Mouse (Mus musculus): ENCODE results near the gene Syngr3. TPM values are rescaled to one million over a fixed set of nuclear protein-coding genes. Genes with fewer than 3 reads are reported as not detected.

Gene Syngr3
- polyA plus RNA-seq, 1 experiment from 2014 or later = 0.31 TPM

- ATAC-seq (ENCODE audit: low read depth) (no peak), DNase-seq (no peak)
- no peak overlapping the region for H3K27ac ChIP-seq
- no peak overlapping the region for H3K4me3 ChIP-seq (replicated peaks)
- no peak overlapping the region for H3K9ac ChIP-seq
- peaks cover 25% of the 10 kb centered on the region for H3K4me1 ChIP-seq (replicated peaks)
- H3K27me3 ChIP-seq = peaks cover 12% of the 10 kb centered on the region
- WGBS (ENCODE audit: insufficient replicate concordance) = 71% methylated on average over 6 of the region's 6 CpGs
- no peaks in the 10 kb centered on the region for H3K9me3 ChIP-seq (replicated peaks)
- H3K4me2 ChIP-seq = no peak overlapping the region
- 0 out of 2 replicates have a peak, but pooled peaks cover 4% of the 10 kb centered on the region for H3K36me3 ChIP-seq
These were observed 46.9 kb downstream of the Syngr3 start for GRCm38 (mm10) chr17:24642791-24643343.

- no peak overlapping the region for H3K27ac ChIP-seq
- ATAC-seq (ENCODE audit: low read depth) = no peak
- no peak overlapping the region for H3K4me2 ChIP-seq
- H3K4me3 ChIP-seq (replicated peaks) = no peak overlapping the region
- 81% methylated on average over 14 of the region's 14 CpGs for WGBS (ENCODE audit: insufficient replicate concordance)
- peaks cover 31% of the 10 kb centered on the region for H3K4me1 ChIP-seq (replicated peaks)
- H3K36me3 ChIP-seq = 0 out of 2 replicates have a peak, but pooled peaks cover 4% of the 10 kb centered on the region
- no peaks in the 10 kb centered on the region for H3K9me3 ChIP-seq (replicated peaks)
- H3K9ac ChIP-seq = no peak overlapping the region
- DNase-seq = no peak
- peaks cover 2% of the 10 kb centered on the region; the same call in 1 of the 2 replicates for H3K27me3 ChIP-seq
These were observed 47.8 kb downstream of the Syngr3 start for GRCm38 (mm10) chr17:24641944-24642343.

- 88% methylated on average over 15 of the region's 15 CpGs for WGBS (ENCODE audit: insufficient replicate concordance)
- H3K4me2 ChIP-seq = no peak overlapping the region
- no peaks in the 10 kb centered on the region for H3K9me3 ChIP-seq (replicated peaks)
- H3K9ac ChIP-seq = no peak overlapping the region
- DNase-seq = no peak
- 0 out of 2 replicates have a peak, but pooled peaks cover 4% of the 10 kb centered on the region for H3K36me3 ChIP-seq
- no peak overlapping the region for H3K27ac ChIP-seq
- peaks cover 32% of the 10 kb centered on the region for H3K4me1 ChIP-seq (replicated peaks)
- no peak for ATAC-seq (ENCODE audit: low read depth)
- H3K4me3 ChIP-seq (replicated peaks) = no peak overlapping the region
- H3K27me3 ChIP-seq = no peaks in the 10 kb centered on the region
These were observed 49.2 kb downstream of the Syngr3 start for GRCm38 (mm10) chr17:24640581-24640980.

GRCm38 (mm10) chr17:24640119-24640518, 49.6 kb downstream of the Syngr3 start:
- peaks cover 28% of the 10 kb centered on the region for H3K4me1 ChIP-seq (replicated peaks)
- 76% methylated on average over 7 of the region's 7 CpGs for WGBS (ENCODE audit: insufficient replicate concordance)
- no peak overlapping the region for H3K27ac ChIP-seq
- H3K4me2 ChIP-seq = no peak overlapping the region
- 0 out of 2 replicates have a peak, but pooled peaks cover 4% of the 10 kb centered on the region for H3K36me3 ChIP-seq
- no peak overlapping the region for H3K9ac ChIP-seq
- DNase-seq (no peak), ATAC-seq (ENCODE audit: low read depth) (no peak)
- no peaks in the 10 kb centered on the region for H3K9me3 ChIP-seq (replicated peaks)
- H3K27me3 ChIP-seq = no peaks in the 10 kb centered on the region
- H3K4me3 ChIP-seq (replicated peaks) = no peak overlapping the region

GRCm38 (mm10) chr17:24639571-24639988, 50.2 kb downstream of the Syngr3 start:
- Histone ChIP-seq H3K9me3 (replicated peaks) (no peaks in the 10 kb centered on the region), H3K27ac (no peak overlapping the region; the same call in 1 of the 2 replicates), H3K9ac (no peak overlapping the region), H3K4me1 (replicated peaks) (peaks cover 22% of the 10 kb centered on the region), H3K4me2 (no peak overlapping the region), H3K36me3 (0 out of 2 replicates have a peak, but pooled peaks cover 4% of the 10 kb centered on the region), H3K4me3 (replicated peaks) (no peak overlapping the region), H3K27me3 (no peaks in the 10 kb centered on the region)
- 79% methylated on average over 5 of the region's 5 CpGs for WGBS (ENCODE audit: insufficient replicate concordance)
- ATAC-seq (ENCODE audit: low read depth) (no peak), DNase-seq (no peak)

- H3K9me3 ChIP-seq (replicated peaks) = no peaks in the 10 kb centered on the region
- H3K4me3 ChIP-seq (replicated peaks) = no peak overlapping the region
- no peak overlapping the region for H3K9ac ChIP-seq
- DNase-seq (no peak), ATAC-seq (ENCODE audit: low read depth) (no peak)
- 68% methylated on average over 9 of the region's 9 CpGs for WGBS (ENCODE audit: insufficient replicate concordance)
- H3K36me3 ChIP-seq = 0 out of 2 replicates have a peak, but pooled peaks cover 4% of the 10 kb centered on the region
- H3K27ac ChIP-seq = no peak overlapping the region
- no peaks in the 10 kb centered on the region for H3K27me3 ChIP-seq
- H3K4me2 ChIP-seq = no peak overlapping the region
- H3K4me1 ChIP-seq (replicated peaks) = peaks cover 16% of the 10 kb centered on the region
These were observed 50.9 kb downstream of the Syngr3 start for GRCm38 (mm10) chr17:24638840-24639239.

GRCm38 (mm10) chr17:24638214-24638613, 51.5 kb downstream of the Syngr3 start:
- Histone ChIP-seq H3K36me3 (0 out of 2 replicates have a peak, but pooled peaks cover 4% of the 10 kb centered on the region), H3K9ac (no peak overlapping the region), H3K4me3 (replicated peaks) (no peak overlapping the region), H3K9me3 (replicated peaks) (no peaks in the 10 kb centered on the region), H3K4me1 (replicated peaks) (peaks cover 21% of the 10 kb centered on the region), H3K27ac (no peak overlapping the region), H3K4me2 (no peak overlapping the region), H3K27me3 (no peaks in the 10 kb centered on the region)
- ATAC-seq (ENCODE audit: low read depth) (no peak), DNase-seq (no peak)
- 80% methylated on average over 4 of the region's 4 CpGs for WGBS (ENCODE audit: insufficient replicate concordance)

GRCm38 (mm10) chr17:24636781-24637481, 52.8 kb downstream of the Syngr3 start:
- 48% methylated on average over 5 of the region's 5 CpGs for WGBS (ENCODE audit: insufficient replicate concordance)
- H3K27me3 ChIP-seq = no peaks in the 10 kb centered on the region

GRCm38 (mm10) chr17:24635694-24636093, 54.1 kb downstream of the Syngr3 start:
- DNase-seq (no peak), ATAC-seq (ENCODE audit: low read depth) (no peak)
- 86% methylated on average over 5 of the region's 5 CpGs for WGBS (ENCODE audit: insufficient replicate concordance)
- no peak overlapping the region for H3K9ac ChIP-seq
- no peak overlapping the region for H3K4me3 ChIP-seq (replicated peaks)
- H3K27ac ChIP-seq = no peak overlapping the region
- peaks cover 36% of the 10 kb centered on the region for H3K4me1 ChIP-seq (replicated peaks)
- no peak overlapping the region for H3K4me2 ChIP-seq
- H3K9me3 ChIP-seq (replicated peaks) = no peaks in the 10 kb centered on the region
- H3K27me3 ChIP-seq = no peaks in the 10 kb centered on the region
- 0 out of 2 replicates have a peak, but pooled peaks cover 4% of the 10 kb centered on the region for H3K36me3 ChIP-seq

More at GRCm38 (mm10) chr17:24636781-24637481, 52.8 kb downstream of the Syngr3 start:
- ATAC-seq (ENCODE audit: low read depth) (no peak), DNase-seq (no peak)
- H3K9me3 ChIP-seq (replicated peaks) = no peaks in the 10 kb centered on the region
- H3K9ac ChIP-seq = 0 out of 2 replicates have a peak overlapping the region, but pooled peaks have one; percentile 27
- 0 out of 2 replicates have a peak, but pooled peaks cover 4% of the 10 kb centered on the region for H3K36me3 ChIP-seq
- peaks cover 30% of the 10 kb centered on the region for H3K4me1 ChIP-seq (replicated peaks)
- no peak overlapping the region for H3K4me3 ChIP-seq (replicated peaks)
- no peak overlapping the region for H3K27ac ChIP-seq
- no peak overlapping the region for H3K4me2 ChIP-seq
